Mouse (Mus musculus): Measurements from ENCODE around the gene Nedd9. TPM values are rescaled to one million over a fixed set of nuclear protein-coding genes. Genes with fewer than 3 reads are reported as not detected.
A peak's percentile ranks its signal among the peaks of the same experiment; 100 is the strongest.

Gene Nedd9
- polyA plus RNA-seq, 1 experiment from 2014 or later: 25.0 TPM

- Histone ChIP-seq H3K36me3 (ENCODE audit: control insufficient read depth, insufficient read depth, low read length) (no peaks in the 10 kb centered on the region), H3K27me3 (ENCODE audit: control insufficient read depth, insufficient read depth, low read length) (no peaks in the 10 kb centered on the region), H3K4me1 (ENCODE audit: control insufficient read depth, insufficient read depth, low read length) (no peaks in the 10 kb centered on the region), H3K4me3 (replicated peaks; ENCODE audit: low read length) (no peak overlapping the region), H3K27ac (ENCODE audit: low read length) (no peak overlapping the region), H3K4me2 (ENCODE audit: low read depth, low read length) (no peak overlapping the region), H3K9ac (ENCODE audit: low read length) (no peak overlapping the region), H3K9me3 (replicated peaks; ENCODE audit: control insufficient read depth, low read length) (no peaks in the 10 kb centered on the region)
- ATAC-seq (ENCODE audit: insufficient read depth, low FRiP score): no peak
- 88% methylated on average over 3 of the region's 3 CpGs for WGBS
Observed at GRCm38 (mm10) chr13:41500793-41501192, 13.6 kb upstream of the Nedd9 start.

GRCm38 (mm10) chr13:41498611-41499121, 11.5 kb upstream of the Nedd9 start:
- Histone ChIP-seq H3K4me2 (ENCODE audit: low read depth, low read length) (no peak overlapping the region), H3K36me3 (ENCODE audit: control insufficient read depth, insufficient read depth, low read length) (no peaks in the 10 kb centered on the region), H3K9me3 (replicated peaks; ENCODE audit: control insufficient read depth, low read length) (no peaks in the 10 kb centered on the region), H3K27ac (ENCODE audit: low read length) (no peak overlapping the region), H3K4me3 (replicated peaks; ENCODE audit: low read length) (no peak overlapping the region), H3K27me3 (ENCODE audit: control insufficient read depth, insufficient read depth, low read length) (no peaks in the 10 kb centered on the region), H3K9ac (ENCODE audit: low read length) (no peak overlapping the region), H3K4me1 (ENCODE audit: control insufficient read depth, insufficient read depth, low read length) (no peaks in the 10 kb centered on the region)
- no peak for ATAC-seq (ENCODE audit: insufficient read depth, low FRiP score)
- WGBS: 83% methylated on average over 2 of the region's 2 CpGs

- ATAC-seq (ENCODE audit: insufficient read depth, low FRiP score): no peak
- no peaks in the 10 kb centered on the region for H3K4me1 ChIP-seq (ENCODE audit: control insufficient read depth, insufficient read depth, low read length)
- no peak overlapping the region for H3K9ac ChIP-seq (ENCODE audit: low read length)
- no peak overlapping the region for H3K4me3 ChIP-seq (replicated peaks; ENCODE audit: low read length)
- no peaks in the 10 kb centered on the region for H3K36me3 ChIP-seq (ENCODE audit: control insufficient read depth, insufficient read depth, low read length)
- H3K9me3 ChIP-seq (replicated peaks; ENCODE audit: control insufficient read depth, low read length): no peaks in the 10 kb centered on the region
- no peaks in the 10 kb centered on the region for H3K27me3 ChIP-seq (ENCODE audit: control insufficient read depth, insufficient read depth, low read length)
- no peak overlapping the region for H3K27ac ChIP-seq (ENCODE audit: low read length)
- no peak overlapping the region for H3K4me2 ChIP-seq (ENCODE audit: low read depth, low read length)
- whole genome bisulfite sequencing: 83% methylated on average over 2 of the region's 2 CpGs
Observed at GRCm38 (mm10) chr13:41494681-41495080, 7.5 kb upstream of the Nedd9 start.

GRCm38 (mm10) chr13:41491981-41492702, 5.0 kb upstream of the Nedd9 start:
- Histone ChIP-seq H3K4me2 (ENCODE audit: low read depth, low read length) (no peak overlapping the region), H3K4me1 (ENCODE audit: control insufficient read depth, insufficient read depth, low read length) (no peaks in the 10 kb centered on the region), H3K9me3 (replicated peaks; ENCODE audit: control insufficient read depth, low read length) (no peaks in the 10 kb centered on the region), H3K4me3 (replicated peaks; ENCODE audit: low read length) (no peak overlapping the region), H3K27me3 (ENCODE audit: control insufficient read depth, insufficient read depth, low read length) (no peaks in the 10 kb centered on the region), H3K27ac (ENCODE audit: low read length) (peak overlapping the region; percentile 29; the same call in 1 of the 2 replicates), H3K36me3 (ENCODE audit: control insufficient read depth, insufficient read depth, low read length) (no peaks in the 10 kb centered on the region), H3K9ac (ENCODE audit: low read length) (no peak overlapping the region)
- no peak for ATAC-seq (ENCODE audit: insufficient read depth, low FRiP score)
- WGBS: 70% methylated on average over 8 of the region's 8 CpGs

GRCm38 (mm10) chr13:41491522-41491921, 4.4 kb upstream of the Nedd9 start:
- Histone ChIP-seq H3K27ac (ENCODE audit: low read length) (peak overlapping the region; percentile 29; the same call in 1 of the 2 replicates), H3K27me3 (ENCODE audit: control insufficient read depth, insufficient read depth, low read length) (no peaks in the 10 kb centered on the region), H3K4me1 (ENCODE audit: control insufficient read depth, insufficient read depth, low read length) (no peaks in the 10 kb centered on the region), H3K9me3 (replicated peaks; ENCODE audit: control insufficient read depth, low read length) (no peaks in the 10 kb centered on the region), H3K4me2 (ENCODE audit: low read depth, low read length) (0 out of 2 replicates have a peak overlapping the region, but pooled peaks have one; percentile 10), H3K9ac (ENCODE audit: low read length) (no peak overlapping the region), H3K4me3 (replicated peaks; ENCODE audit: low read length) (no peak overlapping the region), H3K36me3 (ENCODE audit: control insufficient read depth, insufficient read depth, low read length) (no peaks in the 10 kb centered on the region)
- WGBS: 61% methylated on average over 7 of the region's 7 CpGs
- no peak for ATAC-seq (ENCODE audit: insufficient read depth, low FRiP score)

- H3K9ac ChIP-seq (ENCODE audit: low read length): no peak overlapping the region
- no peak overlapping the region for H3K4me2 ChIP-seq (ENCODE audit: low read depth, low read length)
- no peak overlapping the region for H3K27ac ChIP-seq (ENCODE audit: low read length)
- H3K9me3 ChIP-seq (replicated peaks; ENCODE audit: control insufficient read depth, low read length): no peaks in the 10 kb centered on the region
- no peaks in the 10 kb centered on the region for H3K36me3 ChIP-seq (ENCODE audit: control insufficient read depth, insufficient read depth, low read length)
- H3K4me1 ChIP-seq (ENCODE audit: control insufficient read depth, insufficient read depth, low read length): no peaks in the 10 kb centered on the region
- ATAC-seq (ENCODE audit: insufficient read depth, low FRiP score): no peak
- no peaks in the 10 kb centered on the region for H3K27me3 ChIP-seq (ENCODE audit: control insufficient read depth, insufficient read depth, low read length)
- no peak overlapping the region for H3K4me3 ChIP-seq (replicated peaks; ENCODE audit: low read length)
- 79% methylated on average over 8 of the region's 8 CpGs for WGBS
Observed at GRCm38 (mm10) chr13:41490282-41490681, 3.1 kb upstream of the Nedd9 start.

GRCm38 (mm10) chr13:41489705-41490275, 2.6 kb upstream of the Nedd9 start:
- Histone ChIP-seq H3K9ac (ENCODE audit: low read length) (no peak overlapping the region), H3K27me3 (ENCODE audit: control insufficient read depth, insufficient read depth, low read length) (no peaks in the 10 kb centered on the region), H3K4me3 (replicated peaks; ENCODE audit: low read length) (no peak overlapping the region), H3K4me1 (ENCODE audit: control insufficient read depth, insufficient read depth, low read length) (no peaks in the 10 kb centered on the region), H3K9me3 (replicated peaks; ENCODE audit: control insufficient read depth, low read length) (no peaks in the 10 kb centered on the region), H3K4me2 (ENCODE audit: low read depth, low read length) (no peak overlapping the region), H3K27ac (ENCODE audit: low read length) (no peak overlapping the region), H3K36me3 (ENCODE audit: control insufficient read depth, insufficient read depth, low read length) (no peaks in the 10 kb centered on the region)
- 39% methylated on average over 9 of the region's 9 CpGs for WGBS
- ATAC-seq (ENCODE audit: insufficient read depth, low FRiP score): no peak

GRCm38 (mm10) chr13:41487409-41487743, 214 bp upstream of the Nedd9 start:
- H3K4me1 ChIP-seq (ENCODE audit: control insufficient read depth, insufficient read depth, low read length): no peaks in the 10 kb centered on the region
- no peaks in the 10 kb centered on the region for H3K27me3 ChIP-seq (ENCODE audit: control insufficient read depth, insufficient read depth, low read length)
- H3K27ac ChIP-seq (ENCODE audit: low read length): no peak overlapping the region; the same call in 1 of the 2 replicates
- no peak overlapping the region for H3K4me3 ChIP-seq (replicated peaks; ENCODE audit: low read length)
- WGBS: 74% methylated on average over 2 of the region's 2 CpGs
- H3K36me3 ChIP-seq (ENCODE audit: control insufficient read depth, insufficient read depth, low read length): no peaks in the 10 kb centered on the region
- H3K9me3 ChIP-seq (replicated peaks; ENCODE audit: control insufficient read depth, low read length): no peaks in the 10 kb centered on the region
- H3K9ac ChIP-seq (ENCODE audit: low read length): no peak overlapping the region
- no peak for ATAC-seq (ENCODE audit: insufficient read depth, low FRiP score)
- H3K4me2 ChIP-seq (ENCODE audit: low read depth, low read length): no peak overlapping the region

- Histone ChIP-seq H3K27me3 (ENCODE audit: control insufficient read depth, insufficient read depth, low read length) (no peaks in the 10 kb centered on the region), H3K4me3 (replicated peaks; ENCODE audit: low read length) (no peak overlapping the region), H3K9me3 (replicated peaks; ENCODE audit: control insufficient read depth, low read length) (no peaks in the 10 kb centered on the region), H3K4me2 (ENCODE audit: low read depth, low read length) (no peak overlapping the region), H3K9ac (ENCODE audit: low read length) (no peak overlapping the region), H3K27ac (ENCODE audit: low read length) (no peak overlapping the region), H3K36me3 (ENCODE audit: control insufficient read depth, insufficient read depth, low read length) (no peaks in the 10 kb centered on the region), H3K4me1 (ENCODE audit: control insufficient read depth, insufficient read depth, low read length) (no peaks in the 10 kb centered on the region)
- WGBS: 79% methylated on average over 7 of the region's 7 CpGs
- ATAC-seq (ENCODE audit: insufficient read depth, low FRiP score): no peak
Observed at GRCm38 (mm10) chr13:41483966-41484365, 3.2 kb downstream of the Nedd9 start.
